Mouse (Mus musculus) megakaryocyte, embryonic 14.5 days (primary cell): ENCODE results near the gene Sft2d1.
"Not testable (repeated sequence)": the region's sequence is repeated elsewhere in the genome, so short reads cannot be mapped to it uniquely, and the experiment has no call there.

Experiments
- FLI1 ChIP-seq: IDR thresholded peaks from 2 replicates; pipeline ENCODE4 v1.6.1; 2012; ENCODE audit warnings: low read length, inconsistent platforms, mixed read lengths
- GATA1 ChIP-seq: IDR thresholded peaks from 3 replicates; pipeline ENCODE4 v1.6.1; 2012; ENCODE audit warnings: mixed read lengths, low read length, inconsistent platforms, borderline replicate concordance

DNA sequence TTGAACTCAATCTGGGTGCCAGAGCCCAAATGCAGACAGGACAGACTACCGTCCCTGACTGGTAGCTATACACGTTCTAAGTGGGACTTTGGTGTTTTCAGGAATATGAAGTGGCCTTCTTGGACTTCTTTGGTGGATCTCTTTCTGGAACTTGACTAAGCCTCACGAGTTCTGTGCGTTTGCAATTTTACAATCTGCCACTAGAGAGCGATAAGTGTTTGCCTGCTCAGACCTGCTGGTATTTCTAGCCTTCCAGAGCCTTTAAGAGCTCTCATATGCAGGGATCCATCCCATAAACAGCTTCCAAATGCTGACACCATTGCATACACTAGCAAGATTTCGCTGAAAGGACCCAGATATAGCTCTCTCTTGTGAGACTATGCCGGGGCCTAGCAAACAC is 46.3 kb upstream of the Sft2d1 start:
- not testable (repeated sequence) for TF ChIP-seq GATA1, FLI1
